Mouse (Mus musculus): ENCODE measurements at regions not wholly inside any gene's neighbourhood (a gene's known extent, or its start where the extent isn't known, plus 50 kb on each side); places are given as distances from the start of the nearest gene placed in this dataset.

- Histone ChIP-seq H3K4me1 (ENCODE audit: control insufficient read depth, insufficient read depth, insufficient read length, low read length) (no peaks in the 10 kb centered on the region), H3K4me3 (ENCODE audit: low read depth, low read length) (no peak overlapping the region), H3K36me3 (ENCODE audit: control insufficient read depth, insufficient read depth, low read length) (no peaks in the 10 kb centered on the region), H3K27ac (ENCODE audit: insufficient read depth, low read depth, low read length) (no peak overlapping the region), H3K27me3 (ENCODE audit: control insufficient read depth, insufficient read depth, low read length) (no peaks in the 10 kb centered on the region)
- TF ChIP-seq CTCF (IDR thresholded peaks at IDR 0.05; ENCODE audit: extremely low read depth, insufficient read length, insufficient replicate concordance, low read depth, low read length) (no peak), POLR2A (IDR thresholded peaks at IDR 0.05; ENCODE audit: low read depth, low read length) (no peak)
- WGBS: 36% methylated on average over 5 of the region's 5 CpGs
Measured at GRCm38 (mm10) chr13:56955358-56955757, 59.6 kb upstream of the Trpc7 start.

- H3K4me3 ChIP-seq (ENCODE audit: low read depth, low read length): no peak overlapping the region
- TF ChIP-seq CTCF (IDR thresholded peaks at IDR 0.05; ENCODE audit: extremely low read depth, insufficient read length, insufficient replicate concordance, low read depth, low read length): no peak
- TF ChIP-seq POLR2A (IDR thresholded peaks at IDR 0.05; ENCODE audit: low read depth, low read length): no peak
Measured at GRCm38 (mm10) chr13:56948086-56948485, 52.3 kb upstream of the Trpc7 start.

GRCm38 (mm10) chr13:56947266-56947665 is 51.5 kb upstream of the Trpc7 start:
- H3K27ac ChIP-seq (ENCODE audit: insufficient read depth, low read depth, low read length): no peak overlapping the region
- H3K36me3 ChIP-seq (ENCODE audit: control insufficient read depth, insufficient read depth, low read length): no peaks in the 10 kb centered on the region
- H3K4me1 ChIP-seq (ENCODE audit: control insufficient read depth, insufficient read depth, insufficient read length, low read length): no peaks in the 10 kb centered on the region
- no peak overlapping the region for H3K4me3 ChIP-seq (ENCODE audit: low read depth, low read length)
- H3K27me3 ChIP-seq (ENCODE audit: control insufficient read depth, insufficient read depth, low read length): no peaks in the 10 kb centered on the region
- WGBS: 69% methylated on average over 7 of the region's 7 CpGs
- TF ChIP-seq POLR2A (IDR thresholded peaks at IDR 0.05; ENCODE audit: low read depth, low read length): no peak
- no peak for TF ChIP-seq CTCF (IDR thresholded peaks at IDR 0.05; ENCODE audit: extremely low read depth, insufficient read length, insufficient replicate concordance, low read depth, low read length)

More at GRCm38 (mm10) chr13:56948086-56948485, 52.3 kb upstream of the Trpc7 start:
- no peaks in the 10 kb centered on the region for H3K27me3 ChIP-seq (ENCODE audit: control insufficient read depth, insufficient read depth, low read length)
- H3K27ac ChIP-seq (ENCODE audit: insufficient read depth, low read depth, low read length): no peak overlapping the region
- 90% methylated on average over 6 of the region's 6 CpGs for WGBS
- H3K36me3 ChIP-seq (ENCODE audit: control insufficient read depth, insufficient read depth, low read length): no peaks in the 10 kb centered on the region
- no peaks in the 10 kb centered on the region for H3K4me1 ChIP-seq (ENCODE audit: control insufficient read depth, insufficient read depth, insufficient read length, low read length)

Measured in small intestine, adult 2 months (tissue).